In the genomic region with DNA sequence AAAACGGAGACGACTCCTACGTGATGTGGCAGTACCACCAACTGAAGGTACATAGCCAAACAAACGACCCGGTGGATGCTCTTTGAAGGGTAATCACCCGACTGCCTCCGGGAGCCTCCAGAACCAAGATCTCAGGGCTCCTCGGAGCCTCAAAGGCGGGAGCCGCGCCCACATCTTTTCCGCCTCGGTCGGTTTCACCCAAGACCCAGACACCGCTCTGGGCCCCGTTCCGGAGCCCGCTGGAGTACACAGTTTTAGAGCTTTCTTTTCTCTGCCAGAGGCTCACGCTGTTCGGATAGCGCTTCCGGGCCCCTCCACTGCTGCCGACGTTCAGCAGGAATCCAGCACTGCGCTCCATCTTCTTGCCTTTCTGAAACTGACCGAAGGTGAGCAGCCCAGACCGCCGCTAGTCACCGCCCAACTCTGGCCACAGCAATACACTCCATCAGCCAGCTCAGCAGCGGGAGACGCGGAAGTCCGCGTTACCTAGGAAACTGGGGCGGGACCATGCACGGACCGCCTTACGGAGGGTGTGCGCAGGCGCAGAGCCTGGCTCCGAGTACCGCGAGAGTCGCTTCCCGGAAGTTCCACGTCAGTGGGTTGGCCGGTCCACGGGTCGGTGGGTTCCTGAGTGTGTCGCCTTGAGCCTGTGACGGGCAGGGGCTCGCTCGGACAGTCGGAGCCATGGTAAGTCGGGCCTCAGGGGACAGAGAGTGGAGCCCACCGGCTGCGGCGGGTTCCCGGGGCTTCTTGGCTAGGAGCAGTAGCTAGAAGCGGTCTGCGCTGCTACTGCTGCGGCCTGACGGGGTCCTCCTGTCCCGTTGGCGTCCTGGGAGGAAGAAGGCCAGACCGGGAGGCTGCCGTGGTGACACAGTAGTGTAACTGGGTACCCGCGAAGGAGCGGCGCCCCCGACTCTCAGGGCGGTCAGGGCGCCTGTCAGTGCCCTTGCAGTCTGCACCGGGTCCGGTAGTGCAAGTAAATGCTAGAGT, we compare ENCODE assay signal across 7 mouse cellular contexts. TPM values are rescaled to one million over a fixed set of nuclear protein-coding genes. Genes with fewer than 3 reads are reported as not detected.
A peak's percentile ranks its signal among the peaks of the same experiment; 100 is the strongest.
DNase-seq lines count a peak whose midpoint lies in the region; ATAC-seq and TF ChIP-seq lines count a peak whose summit lies in the region.

TSS of gene Copb2 (plus strand) at position 585 of the 990 bp plus-strand sequence.

- peak within 1 kb of the TSS; percentile 83 for H3K4me2 ChIP-seq in embryonic facial prominence, embryonic 12.5 days (replicated peaks)
- H3K4me2 ChIP-seq in limb, embryonic 12.5 days = peak within 1 kb of the TSS; percentile 75
- H3K4me2 ChIP-seq in midbrain, embryonic 15.5 days = peak within 1 kb of the TSS; percentile 70

- H3K9ac ChIP-seq in embryonic facial prominence, embryonic 12.5 days = peak within 1 kb of the TSS; percentile 95
- peak within 1 kb of the TSS; percentile 93 for H3K9ac ChIP-seq in limb, embryonic 12.5 days (replicated peaks)
- peak within 1 kb of the TSS; percentile 80 for H3K9ac ChIP-seq in midbrain, embryonic 15.5 days

- peaks cover 11% of the 10 kb centered on the region for H3K4me1 ChIP-seq in embryonic facial prominence, embryonic 12.5 days
- no peaks in the 10 kb centered on the region; the same call in 1 of the 2 replicates for H3K4me1 ChIP-seq in kidney, adult 2 months (ENCODE audit: control insufficient read depth, insufficient read depth, low read length)
- H3K4me1 ChIP-seq in limb, embryonic 12.5 days (replicated peaks) = peaks cover 12% of the 10 kb centered on the region
- peaks cover 22% of the 10 kb centered on the region for H3K4me1 ChIP-seq in midbrain, embryonic 15.5 days
- peaks cover 5% of the 10 kb centered on the region; the same call in 1 of the 2 replicates for H3K4me1 ChIP-seq in spleen, adult 2 months (ENCODE audit: control insufficient read depth, insufficient read depth, insufficient read length)

- H3K4me3 ChIP-seq in embryonic facial prominence, embryonic 12.5 days = peak within 1 kb of the TSS; percentile 98
- H3K4me3 ChIP-seq in kidney, adult 2 months (ENCODE audit: insufficient read depth, low read depth, low read length) = peak within 1 kb of the TSS; percentile 81
- H3K4me3 ChIP-seq in limb, embryonic 12.5 days (replicated peaks) = peak within 1 kb of the TSS; percentile 96
- peak within 1 kb of the TSS; percentile 84 for H3K4me3 ChIP-seq in midbrain, embryonic 15.5 days
- H3K4me3 ChIP-seq in spleen, adult 2 months (ENCODE audit: extremely low read depth, insufficient read depth, insufficient read length) = peak within 1 kb of the TSS; percentile 78

- peak; percentile 99 for DNase-seq in adrenal gland, postnatal 25 days
- peak; percentile 99 to 100 for DNase-seq in heart, adult 18-20 months
- DNase-seq in kidney, adult 2 months = peak; percentile 99
- DNase-seq in spleen, adult 2 months (ENCODE audit: low read depth in 1 of 2, low spot score in 2 of 2) = peak; percentile 89 to 98

- peak; percentile 65 for TF ChIP-seq POLR2A in kidney, adult 2 months (IDR thresholded peaks at IDR 0.05; ENCODE audit: low read depth, low read length)
- peak; percentile 73 for TF ChIP-seq POLR2A in spleen, adult 2 months (IDR thresholded peaks at IDR 0.05; ENCODE audit: low read depth, low read length)

- peak within 1 kb of the TSS; percentile 84 for H3K27ac ChIP-seq in embryonic facial prominence, embryonic 12.5 days
- peak within 1 kb of the TSS; percentile 37 for H3K27ac ChIP-seq in kidney, adult 2 months (ENCODE audit: insufficient read depth, low read depth, low read length)
- peak within 1 kb of the TSS; percentile 86 for H3K27ac ChIP-seq in limb, embryonic 12.5 days
- H3K27ac ChIP-seq in midbrain, embryonic 15.5 days = peak within 1 kb of the TSS; percentile 85
- peak within 1 kb of the TSS; percentile 47 for H3K27ac ChIP-seq in spleen, adult 2 months (ENCODE audit: insufficient read depth, low read length)

- peak; percentile 98 for ATAC-seq in embryonic facial prominence, embryonic 12.5 days (ENCODE audit: insufficient number of reproducible peaks, insufficient read depth, low FRiP score, low TSS enrichment)
- peak; percentile 100 for ATAC-seq in limb, embryonic 12.5 days (ENCODE audit: insufficient number of reproducible peaks, insufficient read depth, low FRiP score, low TSS enrichment, low read depth)
- peak; percentile 100 for ATAC-seq in midbrain, embryonic 15.5 days (replicated peaks)

- peaks cover 6% of the 10 kb centered on the region; the same call in 1 of the 2 replicates for H3K36me3 ChIP-seq in embryonic facial prominence, embryonic 12.5 days
- peaks cover under 1% of the 10 kb centered on the region; the same call in 1 of the 2 replicates for H3K36me3 ChIP-seq in kidney, adult 2 months (ENCODE audit: control insufficient read depth, insufficient read depth, low read length)
- H3K36me3 ChIP-seq in limb, embryonic 12.5 days = peaks cover 12% of the 10 kb centered on the region
- peaks cover 6% of the 10 kb centered on the region; the same call in 1 of the 2 replicates for H3K36me3 ChIP-seq in midbrain, embryonic 15.5 days (replicated peaks)
- peaks cover 3% of the 10 kb centered on the region; the same call in 1 of the 2 replicates for H3K36me3 ChIP-seq in spleen, adult 2 months (ENCODE audit: control insufficient read depth, insufficient read depth, low read length)

- WGBS in embryonic facial prominence, embryonic 12.5 days = under 1% methylated on average over 76 of the region's 76 CpGs
- under 1% methylated on average over 76 of the region's 76 CpGs for WGBS in kidney, adult 2 months
- under 1% methylated on average over 76 of the region's 76 CpGs for WGBS in limb, embryonic 12.5 days
- WGBS in midbrain, embryonic 15.5 days = under 1% methylated on average over 76 of the region's 76 CpGs
- under 1% methylated on average over 76 of the region's 76 CpGs for WGBS in spleen, adult 2 months

- H3K27me3 ChIP-seq in embryonic facial prominence, embryonic 12.5 days = no peaks in the 10 kb centered on the region
- H3K27me3 ChIP-seq in kidney, adult 2 months (replicated peaks; ENCODE audit: control insufficient read depth, insufficient read depth, low read length) = no peaks in the 10 kb centered on the region
- 0 out of 2 replicates have a peak, but pooled peaks cover 2% of the 10 kb centered on the region for H3K27me3 ChIP-seq in limb, embryonic 12.5 days
- H3K27me3 ChIP-seq in midbrain, embryonic 15.5 days (replicated peaks) = no peaks in the 10 kb centered on the region
- H3K27me3 ChIP-seq in spleen, adult 2 months (ENCODE audit: control insufficient read depth, insufficient read depth, low read length) = no peaks in the 10 kb centered on the region

- TF ChIP-seq CTCF in kidney, adult 2 months (conservative IDR thresholded peaks at IDR 0.05; ENCODE audit: insufficient read depth, insufficient read length, low read depth, low read length) = no peak
- TF ChIP-seq CTCF in spleen, adult 2 months (IDR thresholded peaks at IDR 0.05; ENCODE audit: extremely low read depth, insufficient read depth, insufficient read length, insufficient replicate concordance) = no peak

- no peaks in the 10 kb centered on the region for H3K9me3 ChIP-seq in embryonic facial prominence, embryonic 12.5 days
- no peaks in the 10 kb centered on the region for H3K9me3 ChIP-seq in limb, embryonic 12.5 days
- H3K9me3 ChIP-seq in midbrain, embryonic 15.5 days = no peaks in the 10 kb centered on the region

RNA-seq across cellular contexts. Expression of gene Copb2, which starts in this region (rescaled TPM):
- 112 and 124 TPM in 2 replicates for total RNA-seq in adrenal gland, postnatal 25 days (2021)
- 177 and 181 TPM in 2 replicates for polyA plus RNA-seq in embryonic facial prominence, embryonic 12.5 days (2016; fragmentation: Nextera tagmentation; extraction: Ambion mirVana)
- total RNA-seq in heart, adult 18-20 months (2021) = 100 to 1,000 TPM; 104 to 110 TPM
- polyA plus RNA-seq in kidney, adult 2 months (2012; rRNA removed) = 37.8 and 43.3 TPM in 2 replicates
- polyA plus RNA-seq in limb, embryonic 12.5 days (2016; fragmentation: Nextera tagmentation; extraction: Ambion mirVana) = 183 and 186 TPM in 2 replicates
- polyA plus RNA-seq in midbrain, embryonic 15.5 days (2015; fragmentation: Nextera tagmentation; extraction: Ambion mirVana) = 123 and 125 TPM in 2 replicates
- 13.3 and 15.7 TPM in 2 replicates for polyA plus RNA-seq in spleen, adult 2 months (2012; rRNA removed)

Comparison
In these comparisons a context has a peak if more than half of its experiments do, and no peak if none do; other contexts are left out.
1. Peak in every context shown above with its lines: DNase-seq, ATAC-seq, H3K4me3 ChIP-seq and H3K27ac ChIP-seq.